Mouse (Mus musculus): ENCODE measurements around the gene Gm49661.

The Gm49661 gene

GRCm38 (mm10) chr8:84967532-84968304, 1.5 kb downstream of the Gm49661 start:
- no peak for DNase-seq (ENCODE audit: low spot score in 2 of 2)

GRCm38 (mm10) chr8:84966603-84967002, 2.6 kb downstream of the Gm49661 start:
- no peak for DNase-seq (ENCODE audit: low spot score in 2 of 2)

DNA sequence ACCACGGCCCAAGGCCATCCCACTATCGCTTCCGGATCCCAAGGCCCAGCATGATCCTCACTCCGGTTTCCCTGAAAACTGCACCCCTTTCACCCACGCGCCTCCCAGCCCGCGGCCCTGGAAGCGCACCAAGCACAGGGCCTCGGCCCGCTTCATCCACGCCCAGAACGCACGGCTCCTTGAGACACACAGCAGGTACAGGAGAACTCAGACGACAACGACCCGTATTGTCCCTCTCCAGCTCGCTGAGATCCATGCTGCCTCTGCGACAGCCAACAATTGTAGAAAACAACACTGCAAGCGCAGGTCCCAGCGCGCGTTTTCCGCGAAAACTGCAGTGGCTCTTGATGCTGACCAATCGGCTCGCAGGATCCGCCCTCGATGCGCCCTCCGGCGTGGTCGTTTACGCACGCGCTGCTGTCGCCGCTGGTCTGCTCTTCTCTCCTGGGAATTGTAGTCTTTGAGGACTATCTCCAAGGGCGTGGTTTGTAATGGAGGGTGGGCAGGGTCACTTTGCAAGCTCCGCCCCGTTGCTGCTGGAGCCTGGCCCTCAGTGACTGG, 3.4 kb downstream of the Gm49661 start:
- DNase-seq (ENCODE audit: low spot score in 2 of 2): peak; percentile 97 to 98

DNA sequence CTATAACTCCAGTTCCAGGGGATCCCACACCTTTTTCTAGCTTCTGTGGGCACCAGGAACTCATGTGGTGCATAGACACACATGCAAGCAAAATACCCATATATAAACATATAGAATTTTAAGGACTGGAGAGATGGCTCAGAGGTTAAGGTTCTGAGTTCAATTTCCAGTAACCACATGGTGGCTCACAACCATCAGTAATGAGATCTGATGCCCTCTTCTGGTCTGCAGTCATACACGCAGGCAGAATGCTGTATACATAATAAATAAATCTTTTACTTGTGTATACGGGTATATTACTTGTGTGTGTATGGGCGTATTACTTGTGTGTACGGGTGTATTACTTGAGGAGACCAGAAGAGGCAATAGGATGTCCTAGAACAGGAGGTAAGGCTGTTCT, 5.3 kb downstream of the Gm49661 start:
- DNase-seq (ENCODE audit: low spot score in 2 of 2): no peak

DNA sequence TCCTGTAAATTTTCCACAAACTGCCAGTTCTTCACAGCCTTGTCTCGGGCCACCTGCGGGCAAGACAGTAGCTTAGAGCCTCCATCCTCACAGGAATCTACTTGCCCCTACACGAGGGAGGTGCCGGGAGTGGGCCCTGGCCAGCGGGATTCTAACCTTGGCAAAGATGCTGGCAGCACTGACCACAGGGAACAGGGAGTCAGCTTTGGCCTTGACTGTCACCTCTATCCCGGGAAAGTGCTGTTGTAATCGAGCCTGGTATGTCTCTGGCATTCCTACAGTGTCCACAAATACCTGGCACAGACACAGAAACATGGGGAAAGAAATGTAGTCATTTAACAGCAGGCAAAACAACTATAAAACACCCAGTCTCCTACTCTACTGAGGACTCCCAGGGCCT, 9.4 kb downstream of the Gm49661 start:
- DNase-seq (ENCODE audit: low spot score in 2 of 2): no peak

DNA sequence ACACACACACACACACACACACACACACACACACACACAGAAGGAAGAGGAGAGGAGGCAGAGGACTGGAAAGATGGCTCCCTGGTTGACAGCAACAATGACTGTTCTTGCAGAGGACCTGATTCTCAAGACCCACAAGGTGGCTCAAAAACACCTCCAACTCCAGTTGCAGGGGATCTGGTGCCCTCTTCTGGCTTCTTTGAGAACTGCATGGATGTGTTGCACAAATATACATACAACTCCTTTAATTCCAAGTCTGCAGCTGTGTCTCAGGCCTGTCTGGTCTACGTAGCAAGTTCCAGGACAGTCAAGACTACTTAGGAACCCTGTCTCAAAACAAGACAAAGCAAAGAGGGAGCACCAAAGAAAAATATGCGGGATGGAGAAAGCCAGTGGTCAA, 12.5 kb downstream of the Gm49661 start:
- peak; percentile 77 to 83 for DNase-seq (ENCODE audit: low spot score in 2 of 2)

DNA sequence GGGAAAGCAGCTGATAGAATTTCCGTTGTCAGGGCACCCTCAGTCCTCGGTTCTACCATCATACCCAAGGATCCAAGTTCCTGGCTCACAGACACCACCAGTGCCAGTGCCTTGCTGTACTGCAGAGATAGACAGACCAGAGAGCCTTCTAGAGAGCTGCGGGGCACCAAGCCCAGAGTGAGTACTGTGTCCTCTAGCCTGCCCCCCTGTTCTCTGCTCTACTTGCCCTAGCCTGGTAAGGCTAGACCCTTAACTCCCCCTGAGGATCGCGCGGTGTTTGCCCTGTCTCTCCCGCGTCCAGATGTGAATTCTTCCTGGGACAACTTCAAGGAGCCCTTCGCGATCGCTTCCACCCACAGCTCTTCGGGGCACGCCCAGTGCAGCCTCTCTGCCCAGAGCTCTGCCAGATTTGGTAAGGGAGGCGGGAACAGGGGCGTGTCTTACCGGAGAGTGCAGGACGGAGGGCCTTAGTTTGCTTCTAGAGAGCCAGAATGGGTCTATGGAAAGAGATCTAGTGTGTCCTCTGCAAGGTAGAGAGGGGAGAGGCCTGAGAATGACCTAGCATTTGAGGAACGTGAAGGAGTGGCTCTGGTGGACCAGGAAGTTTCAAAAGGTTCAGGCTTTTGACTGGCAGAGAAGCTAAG, 16.5 kb downstream of the Gm49661 start:
- DNase-seq (ENCODE audit: low spot score in 2 of 2): no peak

DNA sequence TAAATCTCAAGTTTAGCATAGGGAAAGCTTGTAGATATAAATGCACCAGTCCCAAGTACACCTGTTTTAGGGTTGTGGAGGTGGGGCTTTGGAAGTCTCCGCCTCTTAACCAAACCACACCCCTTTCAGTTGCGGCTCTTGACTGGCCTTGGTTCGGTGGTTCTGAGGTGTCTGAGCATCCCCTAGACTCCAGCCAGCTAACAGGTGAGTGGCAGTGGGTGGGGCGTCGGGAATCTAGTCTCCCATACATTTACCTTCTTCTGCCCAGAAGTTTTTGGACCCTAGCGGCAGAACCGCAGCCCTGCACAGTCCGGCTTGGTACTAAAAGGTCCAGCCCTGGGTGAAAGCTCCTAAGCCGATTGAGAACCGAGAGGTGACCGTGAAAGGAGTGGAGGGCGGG, 19.5 kb downstream of the Gm49661 start:
- DNase-seq (ENCODE audit: low spot score in 2 of 2): no peak

GRCm38 (mm10) chr8:84947241-84947545, 22.0 kb downstream of the Gm49661 start:
- no peak for DNase-seq (ENCODE audit: low spot score in 2 of 2)

DNA sequence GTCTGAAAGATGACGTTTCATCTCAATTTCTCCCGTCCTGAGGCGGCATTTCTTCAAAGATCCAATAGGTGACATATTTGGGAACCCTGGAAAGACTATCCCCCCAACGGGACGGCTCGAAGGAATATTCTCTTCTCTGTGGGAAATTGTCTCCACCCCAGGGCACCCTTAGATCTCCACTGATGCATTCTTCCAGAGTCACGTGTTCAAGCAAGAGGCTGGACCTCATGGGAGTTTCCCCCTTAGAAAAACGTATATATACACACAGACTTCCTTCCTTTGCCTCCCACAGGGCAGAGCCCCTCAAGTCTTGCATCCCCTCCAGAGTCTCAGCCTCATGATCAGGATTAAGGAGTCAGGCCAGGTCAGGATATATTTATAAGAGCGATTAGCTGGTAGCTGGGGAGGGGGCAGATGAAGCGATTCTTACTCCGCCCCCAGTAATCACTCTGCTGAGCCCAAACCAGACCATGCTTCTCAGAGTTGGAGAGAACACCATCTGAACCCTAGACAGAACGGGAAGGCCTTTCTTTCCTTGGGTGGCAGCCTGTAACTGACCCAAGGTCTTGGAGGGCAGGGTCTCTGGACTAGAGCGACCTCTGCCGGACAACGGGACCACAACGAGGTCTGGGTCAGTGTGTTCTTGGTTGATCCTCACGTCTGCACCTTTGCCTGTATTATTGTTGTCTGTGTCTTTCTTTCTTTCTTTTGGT, 22.5 kb downstream of the Gm49661 start, which contains the start of gene Rtbdn:
Gene Rtbdn (plus strand): TSS at position 464 of the 713 bp plus-strand sequence.
- DNase-seq (ENCODE audit: low spot score in 2 of 2): peak; percentile 45 to 75

GRCm38 (mm10) chr8:84945633-84946527, 23.4 kb downstream of the Gm49661 start:
- DNase-seq (ENCODE audit: low spot score in 2 of 2): peak; percentile 78 to 80

DNA sequence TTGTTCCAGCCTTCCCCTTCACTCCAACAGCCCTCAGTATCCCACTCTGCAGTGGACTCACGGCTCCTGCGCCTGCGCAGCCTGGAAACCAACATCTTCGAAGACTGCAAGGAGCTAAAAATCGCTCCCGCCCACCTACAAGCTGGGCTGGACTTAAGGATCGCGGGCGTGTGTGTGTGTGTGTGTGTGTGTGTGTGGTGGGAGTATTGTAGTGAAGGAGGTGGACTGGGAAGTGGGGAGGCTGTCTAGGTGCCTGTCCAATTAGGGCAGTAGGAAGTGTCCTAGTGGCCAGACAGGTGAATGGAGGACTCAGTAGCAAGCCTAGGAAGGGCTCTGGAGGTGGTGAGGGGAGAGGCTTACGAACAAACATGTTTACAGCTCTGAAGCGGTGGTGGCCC, 24.0 kb downstream of the Gm49661 start:
- DNase-seq (ENCODE audit: low spot score in 2 of 2): peak; percentile 90 to 94

- peak; percentile 88 to 91 for DNase-seq (ENCODE audit: low spot score in 2 of 2)
These were observed 24.6 kb downstream of the Gm49661 start for GRCm38 (mm10) chr8:84944478-84945160.

DNA sequence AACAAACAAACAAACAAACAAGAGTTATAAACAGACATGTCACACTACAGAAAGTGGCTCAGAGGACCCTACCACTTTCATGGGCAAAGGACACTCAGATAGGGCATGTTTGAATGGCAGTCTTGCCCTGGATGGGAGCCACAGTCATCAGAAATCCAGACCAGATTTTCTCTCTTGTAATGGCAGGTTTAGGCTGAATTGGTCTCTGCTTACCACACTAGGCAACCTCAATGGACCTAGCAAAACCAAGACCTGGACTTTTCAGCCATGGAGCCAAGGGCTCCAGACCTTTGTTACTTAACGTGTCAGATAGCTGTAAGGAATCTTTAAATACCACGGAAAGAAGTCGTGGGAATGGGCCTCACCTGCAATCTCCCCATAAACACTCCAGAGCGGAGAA, 25.5 kb downstream of the Gm49661 start:
- no peak for DNase-seq (ENCODE audit: low spot score in 2 of 2)

- DNase-seq (ENCODE audit: low spot score in 2 of 2): no peak
These were observed 31.4 kb downstream of the Gm49661 start for GRCm38 (mm10) chr8:84937620-84938485.

DNA sequence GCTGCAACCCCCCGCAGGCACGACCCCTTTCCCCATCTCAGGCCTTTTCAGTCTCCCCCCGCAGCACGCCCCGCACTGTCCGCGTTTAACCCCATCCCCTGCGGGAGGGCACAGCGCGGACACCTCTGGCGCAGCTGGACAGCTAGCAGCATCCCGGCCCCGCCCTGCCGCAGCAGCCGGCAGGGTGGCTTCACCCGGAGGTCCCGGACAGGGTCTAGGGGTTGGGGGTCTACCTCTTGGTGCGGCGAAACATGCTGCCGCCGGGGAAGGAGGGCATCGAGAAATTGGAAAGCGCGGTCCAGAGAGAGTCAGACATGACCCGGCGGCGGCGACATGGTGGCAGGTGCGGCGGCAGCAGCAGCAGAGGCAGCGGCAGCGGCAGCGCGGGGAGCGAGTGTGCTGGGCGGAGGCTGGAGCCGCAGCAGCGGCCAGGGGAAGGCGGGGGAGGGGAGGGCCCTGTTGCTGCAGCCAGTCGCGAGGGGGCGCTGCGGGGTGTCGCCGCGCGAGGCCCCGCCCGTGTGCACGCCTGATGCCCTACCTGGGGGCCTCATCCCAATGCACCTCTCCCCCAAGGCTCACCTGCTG, 32.2 kb downstream of the Gm49661 start, which contains the start of gene Mast1:
Gene Mast1 (minus strand): TSS at position 398 of the 585 bp plus-strand sequence.
- DNase-seq (ENCODE audit: low spot score in 2 of 2): peak; percentile 83 to 86

- peak; percentile 59 to 61 for DNase-seq (ENCODE audit: low spot score in 2 of 2)
These were observed 32.9 kb downstream of the Gm49661 start for GRCm38 (mm10) chr8:84936041-84936961.

DNA sequence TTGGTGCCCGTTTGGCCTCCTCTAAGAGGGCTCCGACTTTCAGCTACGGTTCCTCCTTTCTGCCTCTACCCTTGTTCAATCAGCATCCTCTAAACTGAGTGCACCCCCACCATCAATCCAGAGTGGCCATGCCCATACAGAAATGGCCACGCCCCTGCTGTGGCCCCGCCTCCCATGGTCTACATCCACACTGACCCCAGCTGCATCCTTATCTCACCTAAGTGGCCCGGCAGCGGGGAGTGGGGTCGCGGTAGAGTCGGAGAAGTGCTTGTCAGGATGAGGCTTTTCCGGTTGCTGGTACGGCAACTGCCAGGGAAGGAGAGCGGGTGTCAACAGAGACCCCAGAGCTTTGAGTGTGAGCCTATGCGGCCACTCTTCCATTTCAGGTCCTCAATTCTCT, 33.7 kb downstream of the Gm49661 start:
- DNase-seq (ENCODE audit: low spot score in 2 of 2): peak in 1 of 2 experiments; percentile 46
